Mouse (Mus musculus) induced T-regulatory cell, adult 2 months (primary cell): Measurements from ENCODE around the gene Mgat5.

Experiments used
- DNase-seq: peaks from one replicate; pipeline ENCODE4 v3.0.0-alpha.2; 2012; ENCODE audit warnings: low read depth

Gene Mgat5

GRCm38 (mm10) chr1:127306024-127306771 lies 101.4 kb downstream of the Mgat5 start:
- peak; percentile 69 for DNase-seq

GRCm38 (mm10) chr1:127307361-127307760 lies 102.5 kb downstream of the Mgat5 start:
- no peak for DNase-seq

GRCm38 (mm10) chr1:127308207-127308725 lies 103.5 kb downstream of the Mgat5 start:
- DNase-seq: no peak

- DNase-seq: no peak
Observed at GRCm38 (mm10) chr1:127308989-127309701, 104.3 kb downstream of the Mgat5 start.

- DNase-seq: no peak
Observed at GRCm38 (mm10) chr1:127310011-127310410, 105.2 kb downstream of the Mgat5 start.

GRCm38 (mm10) chr1:127310703-127311102 lies 105.9 kb downstream of the Mgat5 start:
- no peak for DNase-seq

- no peak for DNase-seq
Observed at GRCm38 (mm10) chr1:127313652-127314350, 109.0 kb downstream of the Mgat5 start.

GRCm38 (mm10) chr1:127315763-127316627 lies 111.2 kb downstream of the Mgat5 start:
- DNase-seq: peak; percentile 67

- DNase-seq: no peak
Observed at GRCm38 (mm10) chr1:127316651-127317050, 111.8 kb downstream of the Mgat5 start.

GRCm38 (mm10) chr1:127317541-127317940 lies 112.7 kb downstream of the Mgat5 start:
- no peak for DNase-seq

GRCm38 (mm10) chr1:127318486-127318885 lies 113.7 kb downstream of the Mgat5 start:
- DNase-seq: no peak

GRCm38 (mm10) chr1:127319768-127320167 lies 115.0 kb downstream of the Mgat5 start:
- no peak for DNase-seq

- no peak for DNase-seq
Observed at GRCm38 (mm10) chr1:127320956-127321355, 116.1 kb downstream of the Mgat5 start.

- DNase-seq: no peak
Observed at GRCm38 (mm10) chr1:127321638-127322037, 116.8 kb downstream of the Mgat5 start.

- DNase-seq: peak; percentile 73
Observed at GRCm38 (mm10) chr1:127322169-127322805, 117.5 kb downstream of the Mgat5 start.

GRCm38 (mm10) chr1:127325601-127326198 lies 120.9 kb downstream of the Mgat5 start:
- no peak for DNase-seq

- DNase-seq: no peak
Observed at GRCm38 (mm10) chr1:127327773-127328172, 123.0 kb downstream of the Mgat5 start.

- no peak for DNase-seq
Observed at GRCm38 (mm10) chr1:127328354-127328875, 123.6 kb downstream of the Mgat5 start.

- DNase-seq: no peak
Observed at GRCm38 (mm10) chr1:127329810-127330209, 125.0 kb downstream of the Mgat5 start.

GRCm38 (mm10) chr1:127337740-127338139 lies 132.9 kb downstream of the Mgat5 start:
- no peak for DNase-seq
